Mouse (Mus musculus): ENCODE data around the gene Ccpg1.

Ccpg1 gene

DNA sequence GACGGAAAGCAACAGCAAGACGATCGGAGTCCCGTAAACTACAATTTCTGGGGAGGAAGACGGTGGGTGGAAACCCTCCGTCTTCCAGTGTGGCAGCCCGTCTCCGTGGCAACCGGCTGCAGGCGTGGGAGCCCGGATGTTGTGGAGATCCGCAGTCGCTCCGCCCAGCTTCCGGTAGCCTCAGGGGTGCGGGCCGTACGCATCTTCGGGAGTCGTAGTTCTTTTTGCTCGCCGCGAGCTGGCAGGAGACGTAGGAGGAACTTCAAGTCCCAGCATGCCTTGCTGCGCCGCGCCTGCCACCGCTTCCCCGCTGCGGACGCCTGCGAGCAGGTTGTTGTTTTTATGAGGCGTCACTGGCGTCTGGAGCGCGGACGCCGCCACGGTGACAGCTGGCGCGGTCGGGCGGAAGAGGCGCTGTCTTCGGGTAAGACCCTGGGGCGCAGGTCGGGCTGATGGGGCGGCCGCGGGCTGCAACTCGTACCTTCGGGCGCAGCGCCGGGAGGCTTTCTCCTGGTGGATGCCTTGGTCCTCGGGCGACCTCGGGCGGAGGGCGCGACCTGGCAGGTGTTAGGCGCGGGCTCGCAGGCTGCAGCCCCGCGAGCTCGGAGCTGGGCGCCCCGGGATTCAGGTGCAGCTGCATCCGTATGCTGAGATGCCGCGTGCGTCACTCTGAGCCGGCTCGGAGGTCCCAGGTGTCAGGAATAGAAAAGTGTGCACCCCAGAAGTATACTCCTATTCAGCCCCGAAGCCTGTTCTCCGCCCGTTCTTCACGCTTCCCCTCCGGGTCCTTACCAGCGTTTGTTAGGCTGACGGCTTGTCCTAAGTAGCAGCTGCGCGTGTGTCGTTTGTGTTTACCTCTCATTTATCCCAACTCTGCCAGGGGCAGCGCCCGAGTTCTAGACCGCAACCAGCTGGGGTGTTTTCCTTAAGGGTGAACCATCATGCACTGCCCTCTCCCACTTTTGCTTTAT lies at the start of gene Ccpg1, which contains the start of gene Ccpg1os:
Gene Ccpg1 (plus strand): TSS at position 180 of the 971 bp plus-strand sequence.
Gene Ccpg1os (minus strand): TSS at position 133 of the 971 bp plus-strand sequence.
- DNase-seq, result peak; percentile 98

DNA sequence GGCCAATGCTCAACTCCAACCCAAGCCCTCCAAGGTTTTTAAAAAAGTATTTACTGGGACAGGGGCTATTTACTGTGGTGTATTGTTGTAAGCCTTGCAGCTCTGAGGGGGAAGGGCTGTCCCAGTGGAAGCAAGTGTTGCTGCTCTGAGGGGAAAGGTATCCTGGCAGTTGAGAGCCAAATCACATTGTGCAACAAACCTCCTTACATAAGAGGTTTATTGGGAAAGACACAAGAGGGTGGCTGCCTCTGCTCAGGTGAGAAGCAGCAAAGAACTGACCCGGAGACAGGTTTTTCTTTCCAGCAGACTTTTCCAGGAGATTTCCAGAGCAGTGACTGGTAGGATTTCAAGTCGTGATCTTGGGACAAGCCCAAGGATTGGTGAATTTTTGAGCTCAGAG lies 48.9 kb upstream of the Ccpg1 start:
- DNase-seq, result no peak

DNA sequence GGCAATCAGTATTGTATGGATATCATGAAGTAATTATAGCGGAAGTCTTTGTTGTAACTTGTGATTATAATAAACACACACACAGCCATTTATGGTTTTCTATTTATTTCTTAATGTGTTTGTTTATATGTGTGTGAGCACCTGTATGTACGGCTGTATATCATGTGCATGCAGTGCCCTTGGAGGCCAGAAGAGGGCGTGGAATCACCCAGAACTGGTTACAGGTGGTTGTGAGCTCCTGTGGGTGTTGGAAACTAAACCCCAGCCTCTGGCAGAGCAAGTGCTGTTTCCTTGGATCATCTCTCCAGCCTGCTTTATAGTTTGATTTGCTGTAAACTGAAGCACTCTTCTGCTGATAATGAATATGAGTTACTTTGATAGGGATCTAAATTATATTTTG lies 41.8 kb upstream of the Ccpg1 start:
- peak in 1 of 2 experiments; percentile 14 for DNase-seq

DNA sequence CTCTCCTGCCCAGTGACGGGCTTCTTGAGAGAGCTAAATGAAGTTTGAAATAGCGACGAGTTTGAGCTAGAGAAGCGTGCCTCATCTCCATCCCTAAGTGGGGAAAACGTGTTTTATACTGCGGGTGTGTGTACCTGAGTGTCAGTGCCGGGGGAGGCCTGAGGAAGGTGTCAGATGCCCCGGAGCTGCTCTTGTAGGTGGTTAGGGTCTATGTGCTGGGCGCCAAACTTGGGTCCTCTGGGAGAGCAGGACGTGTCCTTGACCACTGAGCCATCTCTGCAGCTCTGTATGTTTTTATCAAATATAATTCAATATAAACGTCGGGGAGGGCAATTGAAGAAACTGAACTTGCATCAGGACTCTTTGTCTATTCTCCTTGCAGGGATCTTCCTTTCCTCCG lies 40.9 kb upstream of the Ccpg1 start:
- no peak for DNase-seq

DNA sequence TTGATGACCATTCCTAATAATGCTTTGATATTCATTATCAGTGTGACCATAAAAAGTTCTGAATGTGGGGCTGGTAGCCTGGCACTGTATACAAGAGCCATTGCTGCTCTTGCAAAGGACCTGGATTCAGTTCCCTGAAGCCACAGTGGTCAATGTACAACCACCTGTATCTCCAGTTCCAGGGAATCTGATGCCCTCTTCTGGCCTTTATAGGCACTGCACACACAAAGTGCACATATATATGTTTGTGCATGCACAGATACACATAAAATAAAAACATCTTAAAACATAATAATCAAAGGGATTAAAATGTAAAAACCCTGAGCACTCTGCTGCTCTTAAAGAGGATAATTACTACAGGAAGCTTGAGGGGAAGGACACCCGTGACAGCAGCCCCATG lies 38.2 kb upstream of the Ccpg1 start:
- no peak for DNase-seq

DNA sequence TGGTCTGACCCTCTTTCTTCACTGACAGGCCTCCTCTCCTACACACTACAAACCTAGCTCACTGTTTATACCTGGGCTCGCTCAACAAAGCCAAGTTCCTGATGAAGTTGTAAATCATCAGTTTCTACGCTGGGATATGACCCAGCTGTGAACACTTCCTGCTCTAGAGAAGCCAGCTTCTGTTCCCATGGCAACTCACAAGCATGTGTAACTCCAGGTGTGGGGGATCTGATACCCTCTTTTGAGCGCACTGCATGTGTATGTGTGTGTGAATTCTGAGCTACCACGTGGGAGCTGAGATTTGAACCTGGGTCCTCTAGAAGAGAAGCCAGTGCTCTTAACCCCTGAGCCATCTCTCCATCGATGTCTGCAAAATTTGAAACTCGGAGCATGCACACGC lies 35.7 kb upstream of the Ccpg1 start:
- no peak for DNase-seq

DNA sequence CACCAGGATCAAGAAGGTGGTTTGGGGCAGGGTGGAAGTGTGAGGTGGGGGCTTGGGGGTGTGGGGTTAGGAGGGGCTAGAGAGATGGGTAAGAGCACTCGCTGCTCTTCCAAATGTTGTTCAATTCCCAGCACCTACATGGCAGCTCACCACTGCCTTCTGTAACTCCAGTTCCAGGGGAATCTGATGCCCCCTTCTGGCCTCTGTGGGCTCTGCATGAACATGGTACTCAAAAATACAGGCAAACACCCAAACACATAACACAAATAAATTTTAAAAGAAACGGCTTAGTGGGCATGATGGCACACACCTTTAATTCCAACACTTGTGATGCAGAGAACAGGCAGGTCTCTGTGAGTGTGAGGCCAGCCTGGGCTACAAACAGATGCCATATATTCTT lies 30.5 kb upstream of the Ccpg1 start:
- peak in 1 of 2 experiments; percentile 46 for DNase-seq

DNA sequence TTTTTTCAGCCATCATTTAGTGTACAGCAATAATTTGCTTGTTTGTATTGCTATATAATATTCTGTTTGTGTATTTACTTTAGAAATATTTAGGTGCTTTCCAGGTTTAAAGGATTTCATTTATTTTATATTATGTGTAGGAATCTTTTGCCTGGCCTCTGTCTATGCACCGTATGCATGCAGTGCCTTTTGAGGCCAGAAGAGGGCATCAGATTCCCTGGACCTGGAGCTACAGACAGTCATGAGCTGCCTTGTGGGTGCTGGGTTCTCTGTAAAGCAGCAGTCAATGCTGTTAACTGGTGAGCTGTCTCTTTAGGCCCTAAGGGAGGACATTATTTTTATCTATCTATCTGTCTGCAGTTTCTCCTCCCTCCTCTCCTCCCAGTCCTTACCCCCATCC lies 29.7 kb upstream of the Ccpg1 start:
- peak; percentile 37 to 74 for DNase-seq

DNA sequence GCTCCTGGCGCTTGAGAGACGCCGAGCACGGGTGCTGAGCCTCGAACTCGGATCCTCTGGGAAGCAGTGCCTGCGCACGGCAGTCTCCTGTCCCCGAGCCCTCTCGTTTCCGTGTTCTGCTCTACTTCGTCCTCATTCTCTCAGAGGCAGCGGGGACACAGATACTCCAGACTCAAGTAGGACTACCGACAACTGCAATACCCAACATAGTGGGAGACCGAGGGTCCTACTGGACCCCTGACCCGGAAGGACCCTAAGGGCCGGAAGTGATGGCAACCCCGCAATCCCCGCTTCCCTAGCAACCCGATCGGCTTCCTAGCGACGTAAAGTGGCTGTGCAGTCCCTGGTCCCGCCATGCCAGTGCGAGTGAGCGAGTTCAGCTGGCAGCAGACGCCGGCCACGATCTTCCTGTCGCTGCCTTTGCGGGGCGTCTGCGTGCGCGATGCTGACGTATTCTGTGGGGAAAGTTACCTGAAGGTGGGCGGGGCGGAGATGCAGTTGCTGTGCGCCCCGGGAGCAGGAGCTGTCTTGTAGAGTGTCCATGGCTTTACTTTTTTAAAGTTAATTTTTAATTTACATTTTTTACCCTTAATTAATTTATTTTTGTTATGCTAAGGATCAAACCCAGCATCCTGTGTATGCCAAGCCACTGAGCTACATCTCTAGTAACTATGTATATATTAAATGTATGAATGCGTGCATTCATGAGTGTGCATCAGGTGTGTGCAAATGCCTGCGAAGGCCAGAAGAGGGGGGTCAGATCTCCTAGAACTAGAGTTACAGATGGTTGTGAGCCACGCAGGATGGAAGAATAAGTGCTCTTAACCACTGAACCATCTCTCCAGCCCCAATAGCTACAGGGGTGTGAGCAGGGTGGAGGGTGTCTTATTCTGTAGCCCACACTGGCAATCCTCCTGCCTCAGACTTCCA lies 26.4 kb upstream of the Ccpg1 start, which contains the start of the genes Dyx1c1 and Gm44503:
Gene Dyx1c1 (plus strand): TSS at position 265 of the 930 bp plus-strand sequence.
Gene Gm44503 (plus strand): TSS at position 332 of the 930 bp plus-strand sequence.
- peak; percentile 80 to 88 for DNase-seq

DNA sequence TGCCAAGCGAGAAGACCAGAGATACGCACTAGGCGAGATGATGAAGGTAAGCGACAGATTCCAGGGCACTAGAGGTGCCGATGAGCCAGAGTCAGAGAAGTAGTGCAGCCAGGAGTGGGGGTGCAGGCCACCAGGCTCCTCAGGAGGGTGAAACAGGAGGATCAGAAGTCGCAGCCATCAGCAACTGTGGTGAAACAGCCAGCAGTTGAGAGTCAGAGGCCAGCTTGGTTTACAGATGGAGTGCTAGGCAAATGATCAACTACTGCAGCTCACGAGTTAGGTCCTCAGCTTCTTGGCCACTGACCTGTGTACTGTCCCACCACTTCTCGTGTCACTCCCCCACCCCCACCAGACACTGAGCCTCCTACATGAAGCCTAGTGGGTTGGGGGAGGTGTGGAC lies 23.9 kb upstream of the Ccpg1 start:
- DNase-seq, result peak; percentile 51 to 62

DNA sequence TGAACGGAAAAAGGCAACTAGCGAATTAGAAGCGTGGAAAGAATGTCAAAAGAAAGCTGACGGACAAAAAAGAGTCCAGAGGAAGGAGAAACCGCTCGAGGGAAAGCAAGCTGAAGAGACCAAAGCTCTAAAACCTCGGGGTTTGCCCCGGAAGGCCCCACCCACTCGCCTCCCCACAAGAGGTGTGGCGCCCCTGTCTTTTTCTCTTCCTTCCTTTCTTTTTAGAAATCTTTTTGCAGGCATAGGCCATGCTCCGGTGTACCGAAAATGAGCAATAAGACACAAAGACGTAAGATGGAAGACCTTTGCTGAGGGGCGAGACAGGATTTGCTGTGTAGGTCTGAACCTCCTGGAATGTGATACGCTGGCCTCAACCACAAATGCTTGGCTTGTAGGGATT lies 23.3 kb upstream of the Ccpg1 start:
- DNase-seq, result no peak

DNA sequence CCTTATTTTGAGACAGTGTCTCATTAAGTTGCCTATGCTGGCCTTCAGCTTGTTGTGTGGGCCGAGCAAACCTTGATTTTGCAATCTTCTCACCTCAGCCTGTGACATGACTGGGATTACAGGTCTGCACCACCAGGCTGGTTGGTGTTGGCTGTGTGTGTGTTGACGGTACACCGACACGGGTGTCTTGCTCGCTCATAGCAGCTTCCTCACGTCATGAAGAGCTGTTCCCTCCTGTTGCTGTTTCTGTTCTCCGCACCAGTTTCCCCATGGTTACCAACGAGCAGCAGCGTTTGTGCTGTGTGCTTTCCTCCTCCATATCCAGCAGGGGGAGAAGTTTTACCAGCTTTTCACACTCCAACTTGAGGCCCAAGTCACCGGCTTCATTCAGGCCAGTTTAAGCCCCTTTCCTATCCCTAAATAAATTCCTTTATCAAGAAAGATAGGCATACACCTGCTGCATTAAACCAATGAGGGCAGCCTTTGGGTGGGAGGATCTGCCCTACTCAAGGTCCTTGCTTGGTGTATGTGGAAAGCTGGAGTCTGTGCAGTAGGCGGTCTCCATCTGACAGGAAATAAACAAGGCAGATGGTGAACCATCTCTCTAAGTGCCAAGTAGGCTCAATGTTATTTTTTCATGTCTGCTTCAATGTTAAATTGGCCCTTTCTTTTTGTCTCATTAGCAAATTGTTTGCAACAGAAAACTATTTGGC lies 16.7 kb upstream of the Ccpg1 start:
- peak; percentile 46 to 49 for DNase-seq

DNA sequence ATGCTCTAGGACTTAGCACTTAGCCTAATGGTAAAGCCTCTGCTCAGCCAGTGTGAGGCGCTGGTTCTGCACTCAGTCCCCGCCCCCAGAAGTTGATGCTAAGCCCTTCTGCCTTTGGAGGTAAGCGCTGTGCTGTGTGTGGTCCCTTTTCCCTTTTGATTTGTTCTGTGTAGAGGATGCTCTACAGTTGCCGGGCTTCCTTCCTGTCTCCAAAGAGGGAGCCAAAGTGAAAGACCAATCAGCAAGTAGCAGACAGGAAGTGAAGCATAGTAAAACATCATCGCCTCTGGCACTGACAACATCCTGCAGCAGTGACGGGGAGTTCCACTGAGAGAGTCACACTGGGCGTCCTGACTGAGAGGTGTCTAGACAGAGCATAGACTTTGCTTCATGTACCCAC lies 15.4 kb upstream of the Ccpg1 start:
- peak; percentile 22 to 42 for DNase-seq

DNA sequence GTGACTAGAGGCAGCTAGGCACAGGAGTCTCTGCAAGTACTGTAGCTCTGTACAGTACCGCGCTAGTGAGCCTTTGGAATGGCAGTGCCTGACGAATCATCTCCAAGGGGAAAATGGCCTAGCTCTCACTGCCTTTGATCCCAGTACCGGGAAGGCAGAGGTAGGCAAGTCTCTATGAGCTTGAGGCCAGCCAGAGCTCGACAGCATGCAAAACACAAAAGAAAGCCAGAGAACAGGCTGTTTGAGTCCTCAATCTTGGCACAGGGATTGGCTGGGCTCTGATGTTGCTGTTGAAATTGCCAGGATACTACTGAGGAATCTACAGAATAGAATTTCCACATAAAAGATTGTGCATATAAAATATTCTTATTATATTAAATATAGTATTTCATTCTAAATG lies 12.8 kb upstream of the Ccpg1 start:
- no peak for DNase-seq

DNA sequence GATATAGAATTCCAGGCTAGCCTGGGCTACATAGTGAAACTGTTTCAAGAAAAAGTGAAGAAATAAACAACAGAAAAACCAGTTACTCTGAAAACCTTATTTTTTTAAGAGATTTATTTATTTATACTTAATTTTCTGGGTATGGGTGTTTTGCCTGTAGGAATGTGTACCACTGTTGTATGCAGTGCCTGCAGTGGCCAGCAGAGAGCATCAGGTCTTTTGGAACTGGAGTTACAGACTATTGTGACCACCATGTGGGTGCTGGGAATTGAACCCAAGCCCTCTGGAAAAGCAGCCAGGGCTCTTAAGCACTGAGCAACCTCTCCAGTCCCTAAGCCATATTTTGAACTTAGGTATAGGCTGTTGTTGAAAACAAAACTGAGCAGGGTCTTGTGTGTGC lies 12.2 kb upstream of the Ccpg1 start:
- no peak for DNase-seq

DNA sequence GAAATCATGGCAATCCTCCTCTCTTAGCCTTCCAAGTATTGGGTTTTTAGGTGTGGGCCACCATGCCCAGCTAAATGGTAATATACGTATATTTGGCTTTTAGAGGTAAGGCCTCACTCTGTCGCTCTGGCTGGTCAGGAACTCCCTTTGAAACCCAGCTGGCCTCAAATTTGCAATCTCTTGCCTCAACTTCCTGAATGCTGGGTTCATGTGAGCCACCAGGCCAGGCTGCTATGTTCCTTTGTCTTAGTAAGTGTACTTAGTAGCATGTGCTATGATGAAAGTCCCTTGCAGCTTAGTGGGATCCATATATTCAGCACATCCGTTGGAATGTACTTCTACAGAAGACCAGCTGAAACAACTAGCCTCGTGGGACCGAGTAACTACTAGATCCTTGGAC lies 10.5 kb upstream of the Ccpg1 start:
- no peak for DNase-seq

DNA sequence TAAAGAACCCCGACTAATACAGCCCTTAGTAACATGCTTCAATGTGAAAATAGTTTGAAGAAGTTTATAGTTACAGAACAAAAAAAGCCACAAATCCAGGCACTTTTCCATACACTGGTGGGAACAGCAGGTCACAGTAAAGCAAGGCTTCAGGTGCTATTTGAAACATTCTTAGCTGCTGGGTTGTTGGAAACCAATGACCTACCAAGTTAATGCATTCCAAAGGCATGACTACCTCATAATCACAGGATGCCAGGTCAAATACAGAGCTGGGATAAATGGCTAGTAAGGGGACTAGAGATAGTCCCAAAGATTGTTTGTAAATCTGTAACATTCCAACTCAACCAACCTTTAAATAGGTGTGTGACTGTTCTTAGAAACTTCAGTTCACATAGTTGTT lies 10.0 kb upstream of the Ccpg1 start:
- DNase-seq, result no peak

DNA sequence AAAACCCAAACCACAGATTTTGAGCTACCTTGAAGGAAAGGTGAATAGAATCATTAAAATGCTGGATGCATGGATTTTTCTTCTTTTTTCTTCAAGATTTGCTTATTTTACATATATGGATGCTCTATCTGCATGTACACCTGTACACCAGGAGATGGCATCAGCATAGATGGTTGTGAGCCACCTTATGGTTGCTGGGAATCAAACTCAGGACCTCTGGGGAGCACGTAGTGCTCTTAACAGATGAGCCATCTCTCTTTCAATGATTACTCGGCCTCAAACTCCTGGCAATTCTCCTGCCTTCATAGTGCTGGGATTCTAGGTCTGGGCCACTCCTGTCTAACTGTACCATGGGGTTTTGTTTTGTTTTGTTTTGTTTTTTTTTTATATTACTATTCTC lies 2.2 kb upstream of the Ccpg1 start:
- no peak for DNase-seq

DNA sequence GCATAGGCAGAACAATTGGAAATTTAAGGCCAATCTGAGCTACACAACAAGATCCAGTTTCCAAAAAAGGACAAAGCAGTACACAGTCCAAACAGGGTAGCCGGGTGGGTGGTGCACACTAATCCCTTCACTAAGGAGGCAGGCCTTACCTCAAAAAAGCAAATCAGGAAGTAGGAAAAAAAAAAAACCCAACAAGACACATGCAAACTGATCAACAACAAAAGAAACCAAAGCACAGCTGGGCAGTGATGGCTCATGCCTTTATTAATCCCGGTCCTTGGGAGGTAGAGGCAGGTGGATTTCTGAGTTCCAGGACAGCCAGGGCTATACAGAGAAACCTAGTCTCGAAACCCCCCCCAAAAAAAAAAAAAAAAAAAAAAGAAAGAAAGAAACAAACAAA lies 2.5 kb downstream of the Ccpg1 start:
- DNase-seq, result no peak

DNA sequence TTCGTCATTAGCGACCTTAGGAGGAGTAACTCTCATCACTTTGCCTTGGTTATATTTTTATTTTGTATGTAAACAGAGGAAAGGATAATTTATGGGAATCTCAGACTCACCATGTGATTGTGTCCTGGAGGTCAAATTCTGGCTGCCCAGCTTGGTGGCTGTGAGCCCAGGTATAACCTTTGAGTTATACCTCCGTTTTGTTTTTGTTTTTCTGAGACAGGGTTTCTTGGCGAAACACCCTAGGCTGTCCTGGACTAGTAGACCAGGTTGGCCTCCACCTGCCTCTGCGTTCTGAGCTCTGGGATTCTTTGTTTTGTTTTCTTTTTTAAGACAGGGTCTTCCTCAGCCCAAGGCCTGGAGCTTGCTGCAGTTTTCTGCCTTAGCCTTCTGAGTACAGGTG lies 3.5 kb downstream of the Ccpg1 start:
- peak; percentile 52 to 53 for DNase-seq

DNA sequence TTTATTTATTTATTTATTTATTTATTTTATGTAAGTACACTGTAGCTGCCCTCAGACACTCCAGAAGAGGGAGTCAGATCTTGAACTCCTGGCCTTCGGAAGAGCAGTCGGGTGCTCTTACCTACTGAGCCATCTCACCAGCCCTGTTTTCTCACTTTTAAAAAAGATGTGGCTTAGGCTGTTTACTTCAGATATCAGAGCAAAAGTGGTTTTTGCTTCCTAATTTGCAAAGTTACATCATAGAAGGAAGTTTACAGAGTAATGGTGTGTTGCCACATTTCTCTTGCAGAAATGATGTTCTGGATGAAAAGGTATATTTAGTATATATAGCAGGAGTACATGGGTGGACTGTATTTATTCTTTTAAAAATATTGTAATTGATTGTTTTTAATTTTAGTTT lies 6.2 kb downstream of the Ccpg1 start:
- DNase-seq, result no peak

DNA sequence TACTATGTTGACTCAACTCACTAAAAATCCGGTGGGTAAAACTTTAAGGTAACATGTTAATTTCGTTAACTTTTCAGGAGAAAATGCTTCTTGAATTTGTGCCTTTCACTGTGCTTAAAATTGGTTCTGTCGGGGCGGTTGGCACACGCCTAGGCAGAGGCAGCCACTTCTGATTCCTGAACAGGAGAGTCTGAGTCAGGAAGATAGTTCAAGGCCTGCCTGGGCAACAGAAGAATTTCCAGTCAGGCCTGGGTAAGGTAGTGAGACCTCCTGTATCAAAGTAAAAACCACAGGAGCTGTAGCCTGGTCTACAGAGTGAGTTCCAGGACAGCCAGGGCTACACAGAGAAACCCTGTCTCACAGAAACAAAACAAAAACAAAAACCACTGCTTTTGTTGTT lies 7.3 kb downstream of the Ccpg1 start:
- DNase-seq, result no peak

DNA sequence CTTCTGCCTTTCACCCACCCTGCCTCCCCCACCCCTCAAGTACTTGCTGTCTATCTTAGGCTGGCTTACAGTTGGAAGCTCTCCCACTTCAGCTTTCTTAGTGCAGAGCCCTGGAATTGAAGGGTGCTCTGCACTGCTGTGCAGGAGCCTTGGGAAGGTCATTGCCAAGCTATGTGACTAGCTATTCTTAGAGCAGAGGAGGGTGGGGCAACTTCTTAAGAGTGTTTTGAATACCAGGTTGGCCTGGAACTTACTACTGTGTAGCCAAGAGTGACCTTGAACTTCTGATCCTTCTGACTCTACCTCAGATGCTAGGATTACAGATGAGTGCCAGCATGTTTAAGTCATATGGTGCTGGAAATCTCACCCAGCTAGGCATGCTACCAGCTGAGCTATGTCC lies 10.9 kb downstream of the Ccpg1 start:
- no peak for DNase-seq
